Mouse (Mus musculus) myocyte (in vitro differentiated cells): ENCODE measurements around the gene Gm45716.

Source experiments
- CEBPB ChIP-seq: IDR thresholded peaks from 2 replicates; pipeline ENCODE4 v1.6.1; 2011; ENCODE audit warnings: mild to moderate bottlenecking, moderate library complexity; ENCODE audit not compliant: poor library complexity, insufficient read depth, severe bottlenecking
- E2F4 ChIP-seq: IDR thresholded peaks from one replicate; pipeline ENCODE4 v1.6.1; 2011; ENCODE audit warnings: mild to moderate bottlenecking, control low read depth, moderate library complexity; ENCODE audit not compliant: insufficient read depth
- MAX ChIP-seq: IDR thresholded peaks from one replicate; pipeline ENCODE4 v1.6.1; 2011; ENCODE audit warnings: low read depth, mild to moderate bottlenecking, control low read depth
- MYOD1 ChIP-seq, 3 experiments: IDR thresholded peaks; one replicate each; pipeline ENCODE4 v1.6.1; 2011; ENCODE audit warnings: control low read depth in 2 of 3, low read depth in 2 of 3, mild to moderate bottlenecking in 2 of 3, moderate library complexity in 1 of 3; ENCODE audit not compliant: insufficient read length in 2 of 3, control insufficient read depth in 1 of 3
- POLR2A ChIP-seq: IDR thresholded peaks from one replicate; pipeline ENCODE4 v1.6.1; 2011; ENCODE audit warnings: low read depth, mild to moderate bottlenecking, control low read depth, moderate library complexity; ENCODE audit not compliant: insufficient read length
- POLR2AphosphoS2 ChIP-seq: IDR thresholded peaks from one replicate; pipeline ENCODE4 v1.6.1; 2011; ENCODE audit warnings: low read depth, control low read depth; ENCODE audit not compliant: insufficient read length
- REST ChIP-seq: IDR thresholded peaks from one replicate; pipeline ENCODE4 v1.6.1; 2011; ENCODE audit warnings: mild to moderate bottlenecking, control low read depth, moderate library complexity; ENCODE audit not compliant: insufficient read depth, insufficient read length
- SRF ChIP-seq: IDR thresholded peaks from one replicate; pipeline ENCODE4 v1.6.1; 2011; ENCODE audit warnings: low read depth; ENCODE audit not compliant: control insufficient read depth, insufficient read length
- TCF12 ChIP-seq: IDR thresholded peaks from one replicate; pipeline ENCODE4 v1.6.1; 2011; ENCODE audit warnings: mild to moderate bottlenecking, control low read depth; ENCODE audit not compliant: poor library complexity, insufficient read depth, severe bottlenecking
- TCF3 ChIP-seq: IDR thresholded peaks from one replicate; pipeline ENCODE4 v1.6.1; 2011; ENCODE audit warnings: low read depth, control low read depth; ENCODE audit not compliant: insufficient read length
- USF1 ChIP-seq: IDR thresholded peaks from one replicate; pipeline ENCODE4 v1.6.1; 2011; ENCODE audit warnings: low read depth, mild to moderate bottlenecking, control low read depth, moderate library complexity

- no peak for TF ChIP-seq POLR2A
- TF ChIP-seq TCF12: no peak
- TF ChIP-seq MYOD1 (IDR thresholded peaks at IDR 0.05; ENCODE audit: control insufficient read depth in 1 of 3, insufficient read length in 2 of 3, low read depth in 2 of 3): no peak
- TF ChIP-seq USF1: no peak
- no peak for TF ChIP-seq TCF3
- TF ChIP-seq REST: no peak
- no peak for TF ChIP-seq SRF
- no peak for TF ChIP-seq MAX
- no peak for TF ChIP-seq POLR2AphosphoS2
- TF ChIP-seq CEBPB: no peak
- no peak for TF ChIP-seq E2F4
These were observed 8.5 kb downstream of the Gm45716 start for GRCm38 (mm10) chr11:90195756-90196520.
